Mouse (Mus musculus) intestine, embryonic 14.5 days (tissue): ENCODE data around the gene Zfp184. TPM values are rescaled to one million over a fixed set of nuclear protein-coding genes. Genes with fewer than 3 reads are reported as not detected.

ENCODE experiments used
- ATAC-seq: fragments of 200-750 bp; cut with Nextera tagmentation; replicated peaks from 2 replicates; pipeline ENCODE4 v1.8.0; 2017; ENCODE audit warnings: low read depth, moderate number of reproducible peaks, moderate TSS enrichment, moderate library complexity; ENCODE audit not compliant: low FRiP score, low TSS enrichment
- DNase-seq: peaks from one replicate; pipeline ENCODE4 v3.0.0-alpha.2; 2018; ENCODE audit warnings: low spot score
- H3K27ac ChIP-seq: fragments of 300-500 bp; sonication (generic); 2 replicates; pipeline ENCODE4 v1.5.1; 2014; ENCODE audit warnings: low read depth, mild to moderate bottlenecking, control low read depth
- H3K27me3 ChIP-seq: fragments of 300-500 bp; sonication (generic); replicated peaks from 2 replicates; pipeline ENCODE4 v1.6.1; 2014; ENCODE audit warnings: low read length, control low read depth; ENCODE audit not compliant: control insufficient read depth, insufficient read depth
- H3K36me3 ChIP-seq: fragments of 300-500 bp; sonication (generic); 2 replicates; pipeline ENCODE4 v1.6.1; 2014; ENCODE audit warnings: low read length, control low read depth; ENCODE audit not compliant: control insufficient read depth, insufficient read depth
- H3K4me1 ChIP-seq: fragments of 300-500 bp; sonication (generic); replicated peaks from 2 replicates; pipeline ENCODE4 v1.6.1; 2014; ENCODE audit warnings: low read length, control low read depth, mixed read lengths; ENCODE audit not compliant: control insufficient read depth, insufficient read depth
- H3K4me2 ChIP-seq: fragments of 300-500 bp; sonication (generic); 2 replicates; pipeline ENCODE4 v1.6.1; 2014; ENCODE audit warnings: low read length
- H3K4me3 ChIP-seq: fragments of 300-500 bp; sonication (generic); 2 replicates; pipeline ENCODE4 v1.5.1; 2014; ENCODE audit warnings: low read depth, low read length, control low read depth, mixed read lengths
- H3K9ac ChIP-seq: fragments of 300-500 bp; sonication (generic); 2 replicates; pipeline ENCODE4 v1.6.1; 2014; ENCODE audit warnings: mild to moderate bottlenecking, low read length
- H3K9me3 ChIP-seq: fragments of 300-500 bp; sonication (generic); 2 replicates; pipeline ENCODE4 v1.6.1; 2016; ENCODE audit warnings: low read length, control low read depth; ENCODE audit not compliant: control insufficient read depth
- WGBS: fragments of 180-500 bp; shearing (Covaris S2); extraction: QIAGEN DNeasy Blood & Tissue Kit; methylation state at CpG from one replicate; pipeline ENCODE4 v1.1.7; 2014; 5-methylcytosine and 5-hydroxymethylcytosine counted together
- polyA plus RNA-seq: library from polyadenylated mRNA; unstranded; fragments of >200 nt; fragmentation: Nextera tagmentation; extraction: Ambion mirVana; gene quantifications from 2 replicates; pipeline ENCODE4 v1.2.1, GENCODE M21; 2014

The Zfp184 gene
- polyA plus RNA-seq, 1 experiment from 2014 or later = 9.8 TPM

- Histone ChIP-seq H3K27ac (no peak overlapping the region), H3K27me3 (peaks cover 20% of the 10 kb centered on the region), H3K4me1 (0 out of 2 replicates have a peak, but pooled peaks cover 7% of the 10 kb centered on the region), H3K4me3 (peak overlapping the region; percentile 48), H3K4me2 (peak overlapping the region; percentile 72), H3K9me3 (no peaks in the 10 kb centered on the region), H3K9ac (no peak overlapping the region), H3K36me3 (no peaks in the 10 kb centered on the region)
- peak; percentile 80 for DNase-seq
- ATAC-seq = no peak
- 10% methylated on average over 13 of the region's 13 CpGs for WGBS
Observed at GRCm38 (mm10) chr13:21917040-21917439, 27.9 kb upstream of the Zfp184 start.

- Histone ChIP-seq H3K36me3 (no peaks in the 10 kb centered on the region), H3K9me3 (no peaks in the 10 kb centered on the region), H3K9ac (no peak overlapping the region), H3K4me2 (peak overlapping the region; percentile 72), H3K4me1 (0 out of 2 replicates have a peak, but pooled peaks cover 7% of the 10 kb centered on the region), H3K27ac (no peak overlapping the region), H3K4me3 (peak overlapping the region; percentile 48), H3K27me3 (peaks cover 20% of the 10 kb centered on the region)
- DNase-seq = peak; percentile 50
- ATAC-seq = no peak
- 4% methylated on average over 11 of the region's 11 CpGs for WGBS
Observed at GRCm38 (mm10) chr13:21917480-21917879, 27.4 kb upstream of the Zfp184 start.

- no peak for ATAC-seq
- Histone ChIP-seq H3K4me3 (peak overlapping the region; percentile 48), H3K4me1 (0 out of 2 replicates have a peak, but pooled peaks cover 7% of the 10 kb centered on the region), H3K9ac (0 out of 2 replicates have a peak overlapping the region, but pooled peaks have one; percentile 5), H3K9me3 (no peaks in the 10 kb centered on the region), H3K4me2 (peak overlapping the region; percentile 72), H3K36me3 (no peaks in the 10 kb centered on the region), H3K27ac (no peak overlapping the region), H3K27me3 (peaks cover 20% of the 10 kb centered on the region)
- peak; percentile 69 for DNase-seq
- WGBS = 2% methylated on average over 16 of the region's 16 CpGs
Observed at GRCm38 (mm10) chr13:21917992-21918391, 26.9 kb upstream of the Zfp184 start.

- 0 out of 2 replicates have a peak, but pooled peaks cover 7% of the 10 kb centered on the region for H3K4me1 ChIP-seq
- DNase-seq (peak; percentile 93), ATAC-seq (peak; percentile 92)
- H3K9ac ChIP-seq = peak overlapping the region; percentile 38
- 2% methylated on average over 38 of the region's 38 CpGs for WGBS
- no peak overlapping the region for H3K27ac ChIP-seq
- no peaks in the 10 kb centered on the region for H3K36me3 ChIP-seq
- peaks cover 19% of the 10 kb centered on the region for H3K27me3 ChIP-seq
- no peaks in the 10 kb centered on the region for H3K9me3 ChIP-seq
- H3K4me3 ChIP-seq = peak overlapping the region; percentile 48
- peak overlapping the region; percentile 72 for H3K4me2 ChIP-seq
Observed at GRCm38 (mm10) chr13:21918570-21919419, 26.1 kb upstream of the Zfp184 start.

- peaks cover 17% of the 10 kb centered on the region for H3K27me3 ChIP-seq
- no peaks in the 10 kb centered on the region for H3K9me3 ChIP-seq
- H3K36me3 ChIP-seq = no peaks in the 10 kb centered on the region
- H3K27ac ChIP-seq = no peak overlapping the region
- DNase-seq (peak; percentile 59), ATAC-seq (no peak)
- no peak overlapping the region for H3K4me2 ChIP-seq
- WGBS = 11% methylated on average over 11 of the region's 11 CpGs
- H3K4me1 ChIP-seq = 0 out of 2 replicates have a peak, but pooled peaks cover 7% of the 10 kb centered on the region
- 0 out of 2 replicates have a peak overlapping the region, but pooled peaks have one; percentile 48 for H3K4me3 ChIP-seq
- H3K9ac ChIP-seq = no peak overlapping the region
Observed at GRCm38 (mm10) chr13:21919836-21920431, 25.0 kb upstream of the Zfp184 start.

- no peaks in the 10 kb centered on the region for H3K9me3 ChIP-seq
- 0 out of 2 replicates have a peak, but pooled peaks cover 7% of the 10 kb centered on the region for H3K4me1 ChIP-seq
- H3K36me3 ChIP-seq = no peaks in the 10 kb centered on the region
- WGBS = 38% methylated on average over 8 of the region's 8 CpGs
- H3K27me3 ChIP-seq = peaks cover 13% of the 10 kb centered on the region
- no peak overlapping the region for H3K4me2 ChIP-seq
- no peak overlapping the region for H3K9ac ChIP-seq
- peak; percentile 44 for DNase-seq
- no peak overlapping the region for H3K27ac ChIP-seq
- H3K4me3 ChIP-seq = no peak overlapping the region
- ATAC-seq = no peak
Observed at GRCm38 (mm10) chr13:21920681-21921233, 24.1 kb upstream of the Zfp184 start.

GRCm38 (mm10) chr13:21923417-21923816 is 21.5 kb upstream of the Zfp184 start:
- Histone ChIP-seq H3K27ac (no peak overlapping the region), H3K36me3 (no peaks in the 10 kb centered on the region), H3K9me3 (no peaks in the 10 kb centered on the region), H3K4me3 (no peak overlapping the region), H3K4me2 (no peak overlapping the region), H3K4me1 (0 out of 2 replicates have a peak, but pooled peaks cover 1% of the 10 kb centered on the region), H3K27me3 (no peaks in the 10 kb centered on the region), H3K9ac (no peak overlapping the region)
- DNase-seq = peak; percentile 36
- no peak for ATAC-seq

- Histone ChIP-seq H3K4me3 (peak overlapping the region; percentile 20; the same call in 1 of the 2 replicates), H3K9ac (no peak overlapping the region), H3K27ac (no peak overlapping the region), H3K9me3 (no peaks in the 10 kb centered on the region), H3K4me1 (no peaks in the 10 kb centered on the region), H3K4me2 (peak overlapping the region; percentile 41), H3K27me3 (no peaks in the 10 kb centered on the region), H3K36me3 (no peaks in the 10 kb centered on the region)
- peak; percentile 75 for DNase-seq
- 11% methylated on average over 21 of the region's 21 CpGs for WGBS
- ATAC-seq = peak; percentile 78; the same call in 1 of the 2 replicates
Observed at GRCm38 (mm10) chr13:21924734-21925335, 20.1 kb upstream of the Zfp184 start.
